Mouse (Mus musculus): ENCODE measurements at regions not wholly inside any gene's neighbourhood (a gene's known extent, or its start where the extent isn't known, plus 50 kb on each side); places are given as distances from the start of the nearest gene placed in this dataset.
"Not testable (repeated sequence)": the region's sequence is repeated elsewhere in the genome, so short reads cannot be mapped to it uniquely, and the experiment has no call there.

DNA sequence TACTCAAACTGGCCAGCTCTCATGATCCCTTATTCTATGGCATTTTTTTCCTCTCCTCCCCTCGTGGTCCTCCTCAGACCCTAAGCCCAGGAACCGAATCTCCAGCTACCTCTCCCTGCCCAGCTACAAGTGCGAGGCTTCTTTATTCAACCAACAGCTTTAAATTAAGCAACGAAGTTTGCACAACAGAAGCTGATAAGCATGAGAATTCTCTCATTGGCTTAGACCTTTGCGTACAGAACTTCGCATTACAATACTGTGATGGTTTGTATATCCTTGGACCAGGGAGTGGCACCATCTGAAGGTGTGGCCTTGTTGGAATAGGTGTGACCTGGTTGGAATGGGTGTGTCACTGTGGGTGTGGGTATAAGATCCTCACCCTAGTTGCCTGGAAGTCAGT lies 205.4 kb downstream of the Diras2 start:
- not testable (repeated sequence) for DNase-seq (ENCODE audit: low spot score)

- DNase-seq (ENCODE audit: low spot score): no peak
Measured at GRCm38 (mm10) chr13:52327734-52328133, 203.3 kb downstream of the Diras2 start.

- DNase-seq (ENCODE audit: low spot score): no peak
Measured at GRCm38 (mm10) chr13:52328766-52329165, 202.3 kb downstream of the Diras2 start.

GRCm38 (mm10) chr13:52331068-52331467 lies 200.0 kb downstream of the Diras2 start:
- DNase-seq (ENCODE audit: low spot score): no peak

- DNase-seq (ENCODE audit: low spot score): no peak
Measured at GRCm38 (mm10) chr13:52334962-52335361, 196.1 kb downstream of the Diras2 start.

DNA sequence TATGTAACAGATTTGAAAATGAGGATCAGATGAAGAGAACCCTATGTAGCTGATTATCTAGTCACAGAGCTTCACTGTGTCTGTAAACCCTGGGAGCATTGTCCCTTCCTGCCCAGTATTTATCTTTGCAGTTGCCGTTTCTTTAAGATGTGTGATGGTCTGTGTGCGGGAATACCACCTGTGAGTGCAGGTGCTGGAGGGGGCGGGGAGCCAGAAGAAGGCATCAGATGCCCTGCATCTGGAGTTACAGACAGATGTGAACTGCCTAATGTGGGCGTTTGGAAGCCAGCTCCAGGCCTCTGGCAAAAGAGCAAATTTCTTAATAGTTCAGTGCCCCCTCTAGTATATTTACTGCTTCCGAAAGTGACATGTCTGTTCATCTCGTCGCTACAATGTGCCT lies 193.1 kb downstream of the Diras2 start:
- DNase-seq (ENCODE audit: low spot score): no peak

DNA sequence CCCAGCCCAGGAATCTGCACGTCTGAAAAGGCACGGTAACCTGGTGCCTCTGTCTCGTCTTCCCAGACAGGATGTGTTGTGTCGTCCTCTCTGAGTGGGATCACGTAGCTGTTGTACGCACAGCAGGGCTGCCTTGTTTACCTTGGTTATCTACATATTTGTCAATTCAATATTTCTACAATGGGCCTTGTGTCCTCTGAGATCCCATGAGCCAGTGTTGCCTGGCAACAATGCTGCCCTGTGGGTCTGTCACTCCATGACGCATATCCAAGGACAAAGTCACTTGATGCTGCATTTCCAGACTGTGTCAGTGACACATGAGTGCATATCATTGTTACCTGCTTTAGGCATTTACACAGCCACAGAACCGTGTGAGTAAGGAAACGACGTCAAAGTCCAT lies 191.9 kb downstream of the Diras2 start:
- DNase-seq (ENCODE audit: low spot score): no peak

GRCm38 (mm10) chr13:52341981-52342380 lies 189.1 kb downstream of the Diras2 start:
- DNase-seq (ENCODE audit: low spot score): no peak

DNA sequence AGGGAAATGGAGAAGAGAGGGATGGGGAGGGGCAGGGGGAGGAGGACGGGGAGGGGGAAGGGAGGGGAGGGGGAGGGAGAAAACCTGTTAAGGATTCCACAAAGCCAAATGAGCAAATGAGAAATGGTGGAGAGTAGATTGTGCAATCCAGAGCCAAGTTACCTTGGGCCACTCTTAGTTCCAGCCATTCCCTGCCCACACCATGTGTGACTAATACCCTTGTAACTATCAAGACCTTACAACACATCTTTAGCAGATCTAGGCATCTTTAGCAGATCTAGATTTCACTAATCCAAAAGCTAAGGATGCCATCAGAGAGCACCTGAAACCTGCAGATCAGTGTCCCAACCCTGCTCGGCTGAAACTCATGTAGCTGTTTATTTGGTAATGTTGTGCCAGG lies 186.7 kb downstream of the Diras2 start:
- no peak for DNase-seq (ENCODE audit: low spot score)

GRCm38 (mm10) chr13:52344853-52345252 lies 186.2 kb downstream of the Diras2 start:
- DNase-seq (ENCODE audit: low spot score): no peak

DNA sequence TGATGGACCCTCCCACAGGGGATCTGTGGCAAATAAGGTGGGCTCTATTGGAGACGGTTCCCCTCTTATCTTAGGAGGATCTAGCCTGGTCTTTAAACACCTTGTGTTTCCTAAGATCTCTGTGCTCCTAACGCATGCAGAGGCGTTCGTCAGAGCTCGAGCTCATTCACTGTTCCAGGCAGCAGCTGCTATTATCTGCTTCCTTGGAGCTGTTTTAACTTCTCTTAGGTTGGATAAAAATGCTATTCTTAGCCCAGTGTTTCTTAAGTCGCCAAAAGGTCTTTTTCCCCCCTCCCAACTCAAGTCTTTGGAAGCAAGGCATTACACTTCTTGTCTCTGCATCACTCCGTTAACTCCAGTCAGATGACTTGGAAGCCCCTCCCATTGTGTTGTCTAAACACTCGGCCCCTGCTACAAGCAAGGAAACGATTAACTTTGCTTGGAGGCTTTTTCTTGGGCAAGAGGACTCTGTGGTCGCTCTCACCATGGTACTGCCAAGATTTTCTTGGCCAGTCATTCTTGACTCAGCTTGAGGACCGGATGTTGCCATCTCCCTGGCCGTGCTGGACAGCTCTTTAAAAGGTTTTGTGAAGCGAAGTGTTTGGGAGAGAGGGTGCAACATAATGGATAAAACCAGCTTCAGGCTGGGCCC lies 185.6 kb downstream of the Diras2 start:
- DNase-seq (ENCODE audit: low spot score): no peak

DNA sequence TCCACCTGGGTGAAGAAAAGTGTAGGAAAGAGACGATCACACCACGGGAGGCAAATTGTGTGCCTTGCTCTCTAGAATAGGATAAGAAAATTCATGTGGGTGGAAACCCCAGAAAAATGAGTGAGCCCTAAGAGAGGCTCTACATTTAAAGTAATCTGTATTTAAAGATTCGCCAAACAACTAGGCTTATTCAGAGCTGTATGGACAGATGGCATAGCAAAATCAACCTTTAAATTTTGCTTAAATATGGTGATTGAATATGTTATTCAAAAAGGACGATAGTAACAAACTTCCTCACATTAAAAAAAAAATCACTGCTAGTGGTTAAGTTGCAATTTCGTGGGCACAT lies 185.1 kb downstream of the Diras2 start:
- no peak for DNase-seq (ENCODE audit: low spot score)

GRCm38 (mm10) chr13:52347631-52348030 lies 183.4 kb downstream of the Diras2 start:
- no peak for DNase-seq (ENCODE audit: low spot score)

DNA sequence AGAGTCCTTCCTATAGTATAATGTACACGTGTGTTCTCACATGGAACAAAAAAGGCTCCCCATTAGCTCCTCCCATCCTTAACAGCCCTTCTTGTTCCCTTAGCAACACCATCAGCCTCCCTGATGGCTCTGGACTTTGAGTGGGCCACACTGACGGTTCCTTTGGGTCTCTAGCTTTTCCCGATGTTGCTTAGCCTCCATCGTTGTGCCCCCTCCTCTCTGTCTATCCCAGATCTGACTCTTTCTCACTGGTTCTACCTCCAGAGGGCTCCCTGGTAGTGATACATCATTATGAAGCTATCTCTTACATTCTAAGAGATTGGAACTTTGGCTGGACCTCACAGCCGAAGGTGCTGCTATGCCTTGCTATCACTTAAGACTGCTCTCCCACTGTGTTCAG lies 181.5 kb downstream of the Diras2 start:
- no peak for DNase-seq (ENCODE audit: low spot score)

GRCm38 (mm10) chr13:52352576-52352975 lies 178.5 kb downstream of the Diras2 start:
- no peak for DNase-seq (ENCODE audit: low spot score)

GRCm38 (mm10) chr13:52353437-52353836 lies 177.6 kb downstream of the Diras2 start:
- DNase-seq (ENCODE audit: low spot score): no peak

DNA sequence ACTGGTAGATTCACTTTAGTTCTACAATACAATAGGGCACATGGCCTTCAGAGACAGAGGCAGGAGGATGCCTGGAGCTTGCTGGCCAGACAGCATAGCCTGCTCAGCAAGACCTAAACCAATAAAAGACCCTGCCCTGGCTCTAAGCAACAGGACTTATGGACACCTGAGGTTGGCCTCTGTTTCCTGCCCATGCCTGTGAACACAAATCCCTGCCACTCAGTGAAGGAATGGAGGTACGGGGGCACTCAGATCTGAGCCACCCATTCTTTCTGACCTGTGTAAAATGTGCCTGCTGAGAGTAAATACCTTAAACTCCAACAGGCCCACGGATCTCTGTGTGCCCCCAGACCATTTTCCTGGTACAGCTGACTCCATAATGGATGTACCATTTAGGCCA lies 177.1 kb downstream of the Diras2 start:
- DNase-seq (ENCODE audit: low spot score): no peak

DNA sequence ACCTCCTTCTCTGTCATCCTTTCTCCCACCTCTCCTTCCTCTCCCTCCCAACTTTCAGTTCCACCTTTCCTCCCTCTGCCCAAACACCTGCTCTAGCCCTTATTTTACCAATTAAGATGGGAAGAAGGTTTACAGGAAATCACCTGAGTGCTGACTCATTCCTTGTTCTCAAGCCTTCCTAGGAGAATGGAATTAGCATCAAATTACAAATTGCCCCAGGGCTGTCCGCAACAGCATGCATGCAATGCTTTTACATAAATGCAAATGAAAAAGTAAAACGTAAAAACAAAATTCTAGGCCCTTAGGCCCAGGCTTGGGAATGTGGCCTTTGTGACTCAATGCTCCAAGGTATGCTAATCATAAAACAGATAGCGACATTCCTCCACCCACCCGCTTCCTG lies 175.2 kb downstream of the Diras2 start:
- DNase-seq (ENCODE audit: low spot score): not testable (repeated sequence)

DNA sequence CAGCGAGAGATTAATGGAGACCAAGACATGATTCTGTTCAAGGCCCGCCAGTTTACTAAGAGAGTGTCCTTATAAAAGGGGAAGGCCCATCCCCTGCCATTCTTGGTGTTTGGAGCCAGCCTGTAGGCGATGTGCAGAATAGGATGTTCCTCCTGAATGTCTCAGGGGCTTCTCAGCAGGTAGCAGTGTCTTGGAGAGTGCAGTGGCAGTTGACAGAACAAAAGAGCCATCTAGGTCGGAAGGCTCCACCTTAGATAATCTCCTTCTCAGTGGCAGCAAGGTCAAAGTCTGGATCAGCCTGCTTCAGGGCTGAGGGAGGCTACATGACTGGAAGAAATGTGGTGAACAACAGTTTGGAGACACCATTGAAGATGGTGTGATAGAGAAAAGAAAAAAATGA lies 171.7 kb downstream of the Diras2 start:
- not testable (repeated sequence) for DNase-seq (ENCODE audit: low spot score)

DNA sequence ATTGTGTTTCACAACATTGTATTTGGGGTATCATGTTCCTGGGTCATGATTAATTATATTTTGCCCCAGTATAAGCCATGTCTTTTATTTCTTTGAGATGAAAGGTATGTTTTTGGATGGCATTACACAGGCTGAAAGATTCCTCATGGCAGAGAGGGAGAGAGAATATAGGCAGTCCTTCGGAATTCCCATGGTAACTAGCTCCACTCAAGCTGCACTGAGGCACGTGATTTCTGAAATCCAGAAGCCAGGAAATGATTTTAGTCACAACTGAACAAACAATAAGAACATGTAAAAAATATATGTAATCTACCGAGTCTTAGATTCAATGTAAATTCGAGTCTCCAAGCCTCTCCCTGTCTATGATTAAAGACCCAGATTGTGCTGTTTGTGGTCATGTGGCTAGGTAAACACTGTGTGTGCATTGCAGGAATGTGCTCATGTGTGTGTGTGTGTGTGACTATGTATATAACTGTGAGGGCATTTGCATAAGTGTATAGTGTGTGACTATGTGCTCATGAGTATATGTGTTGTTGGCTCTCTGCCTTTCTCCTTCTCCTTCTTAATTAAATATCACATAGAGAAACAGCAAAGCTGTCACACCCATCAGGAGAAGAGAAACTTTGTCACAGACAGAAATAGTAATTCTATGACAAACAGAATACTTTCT lies 169.8 kb downstream of the Diras2 start:
- DNase-seq (ENCODE audit: low spot score): no peak

- no peak for DNase-seq (ENCODE audit: low spot score)
Measured at GRCm38 (mm10) chr13:52362266-52362665, 168.8 kb downstream of the Diras2 start.

- no peak for DNase-seq (ENCODE audit: low spot score)
Measured at GRCm38 (mm10) chr13:52369851-52370250, 161.2 kb downstream of the Diras2 start.

GRCm38 (mm10) chr13:52371986-52372385 lies 159.1 kb downstream of the Diras2 start:
- no peak for DNase-seq (ENCODE audit: low spot score)

- no peak for DNase-seq (ENCODE audit: low spot score)
Measured at GRCm38 (mm10) chr13:52374781-52375180, 156.3 kb downstream of the Diras2 start.
